Mouse (Mus musculus): ENCODE measurements at regions not wholly inside any gene's neighbourhood (a gene's known extent, or its start where the extent isn't known, plus 50 kb on each side); places are given as distances from the start of the nearest gene placed in this dataset.

- Histone ChIP-seq H3K4me3 (ENCODE audit: low read length) (no peak overlapping the region), H3K9me3 (ENCODE audit: control insufficient read depth, low read length) (peaks cover 5% of the 10 kb centered on the region; the same call in 1 of the 2 replicates), H3K9ac (ENCODE audit: low read length) (no peak overlapping the region), H3K36me3 (ENCODE audit: control insufficient read depth, insufficient read depth, low read length) (no peaks in the 10 kb centered on the region), H3K27ac (ENCODE audit: low read length) (no peak overlapping the region), H3K4me2 (ENCODE audit: low read depth, low read length) (no peak overlapping the region), H3K4me1 (replicated peaks; ENCODE audit: control insufficient read depth, insufficient read depth, low read length) (no peaks in the 10 kb centered on the region), H3K27me3 (ENCODE audit: control insufficient read depth, insufficient read depth, low read depth, low read length) (no peaks in the 10 kb centered on the region)
- no peak for ATAC-seq (ENCODE audit: low read depth)
- 86% methylated on average over 3 of the region's 3 CpGs for WGBS
These were observed 150.0 kb downstream of the Csl start for GRCm38 (mm10) chr10:99609420-99609819.

- no peak overlapping the region for H3K4me3 ChIP-seq (ENCODE audit: low read length)
- no peak for ATAC-seq (ENCODE audit: low read depth)
These were observed 148.6 kb downstream of the Csl start for GRCm38 (mm10) chr10:99610890-99611289.

GRCm38 (mm10) chr10:99614392-99615249 is 144.8 kb downstream of the Csl start:
- ATAC-seq (ENCODE audit: low read depth) = no peak
- no peak overlapping the region for H3K4me3 ChIP-seq (ENCODE audit: low read length)
- no peak overlapping the region for H3K4me2 ChIP-seq (ENCODE audit: low read depth, low read length)
- no peaks in the 10 kb centered on the region for H3K27me3 ChIP-seq (ENCODE audit: control insufficient read depth, insufficient read depth, low read depth, low read length)
- 38% methylated on average over 7 of the region's 7 CpGs for WGBS
- peaks cover 5% of the 10 kb centered on the region; the same call in 1 of the 2 replicates for H3K9me3 ChIP-seq (ENCODE audit: control insufficient read depth, low read length)
- no peak overlapping the region for H3K9ac ChIP-seq (ENCODE audit: low read length)
- H3K27ac ChIP-seq (ENCODE audit: low read length) = no peak overlapping the region
- no peaks in the 10 kb centered on the region for H3K4me1 ChIP-seq (replicated peaks; ENCODE audit: control insufficient read depth, insufficient read depth, low read length)
- no peaks in the 10 kb centered on the region for H3K36me3 ChIP-seq (ENCODE audit: control insufficient read depth, insufficient read depth, low read length)

More at GRCm38 (mm10) chr10:99610890-99611289, 148.6 kb downstream of the Csl start:
- peaks cover 5% of the 10 kb centered on the region; the same call in 1 of the 2 replicates for H3K9me3 ChIP-seq (ENCODE audit: control insufficient read depth, low read length)
- no peak overlapping the region for H3K9ac ChIP-seq (ENCODE audit: low read length)
- no peak overlapping the region for H3K27ac ChIP-seq (ENCODE audit: low read length)
- no peaks in the 10 kb centered on the region for H3K36me3 ChIP-seq (ENCODE audit: control insufficient read depth, insufficient read depth, low read length)
- no peaks in the 10 kb centered on the region for H3K4me1 ChIP-seq (replicated peaks; ENCODE audit: control insufficient read depth, insufficient read depth, low read length)
- H3K27me3 ChIP-seq (ENCODE audit: control insufficient read depth, insufficient read depth, low read depth, low read length) = no peaks in the 10 kb centered on the region
- 82% methylated on average over 4 of the region's 4 CpGs for whole genome bisulfite sequencing
- H3K4me2 ChIP-seq (ENCODE audit: low read depth, low read length) = no peak overlapping the region

- Histone ChIP-seq H3K9ac (ENCODE audit: low read length) (no peak overlapping the region), H3K27me3 (ENCODE audit: control insufficient read depth, insufficient read depth, low read depth, low read length) (no peaks in the 10 kb centered on the region), H3K9me3 (ENCODE audit: control insufficient read depth, low read length) (peaks cover 5% of the 10 kb centered on the region; the same call in 1 of the 2 replicates), H3K27ac (ENCODE audit: low read length) (no peak overlapping the region), H3K4me1 (replicated peaks; ENCODE audit: control insufficient read depth, insufficient read depth, low read length) (no peaks in the 10 kb centered on the region), H3K4me3 (ENCODE audit: low read length) (no peak overlapping the region), H3K4me2 (ENCODE audit: low read depth, low read length) (no peak overlapping the region), H3K36me3 (ENCODE audit: control insufficient read depth, insufficient read depth, low read length) (no peaks in the 10 kb centered on the region)
- WGBS = 77% methylated on average over 8 of the region's 8 CpGs
- no peak for ATAC-seq (ENCODE audit: low read depth)
These were observed 144.1 kb downstream of the Csl start for GRCm38 (mm10) chr10:99615371-99615770.

GRCm38 (mm10) chr10:99615779-99616178 is 143.7 kb downstream of the Csl start:
- WGBS = 11% methylated on average over 6 of the region's 6 CpGs
- no peak overlapping the region for H3K4me2 ChIP-seq (ENCODE audit: low read depth, low read length)
- H3K9me3 ChIP-seq (ENCODE audit: control insufficient read depth, low read length) = peaks cover 5% of the 10 kb centered on the region; the same call in 1 of the 2 replicates
- H3K27me3 ChIP-seq (ENCODE audit: control insufficient read depth, insufficient read depth, low read depth, low read length) = no peaks in the 10 kb centered on the region
- ATAC-seq (ENCODE audit: low read depth) = peak; percentile 50; the same call in 1 of the 2 replicates
- H3K27ac ChIP-seq (ENCODE audit: low read length) = no peak overlapping the region
- no peaks in the 10 kb centered on the region for H3K36me3 ChIP-seq (ENCODE audit: control insufficient read depth, insufficient read depth, low read length)
- H3K4me1 ChIP-seq (replicated peaks; ENCODE audit: control insufficient read depth, insufficient read depth, low read length) = no peaks in the 10 kb centered on the region
- H3K9ac ChIP-seq (ENCODE audit: low read length) = no peak overlapping the region
- no peak overlapping the region for H3K4me3 ChIP-seq (ENCODE audit: low read length)

GRCm38 (mm10) chr10:99617623-99618022 is 141.8 kb downstream of the Csl start:
- ATAC-seq (ENCODE audit: low read depth) = no peak
- H3K27me3 ChIP-seq (ENCODE audit: control insufficient read depth, insufficient read depth, low read depth, low read length) = no peaks in the 10 kb centered on the region

GRCm38 (mm10) chr10:99619421-99620151 is 139.9 kb downstream of the Csl start:
- Histone ChIP-seq H3K9me3 (ENCODE audit: control insufficient read depth, low read length) (no peaks in the 10 kb centered on the region), H3K27me3 (ENCODE audit: control insufficient read depth, insufficient read depth, low read depth, low read length) (no peaks in the 10 kb centered on the region), H3K27ac (ENCODE audit: low read length) (no peak overlapping the region), H3K4me2 (ENCODE audit: low read depth, low read length) (peak overlapping the region; percentile 60), H3K36me3 (ENCODE audit: control insufficient read depth, insufficient read depth, low read length) (no peaks in the 10 kb centered on the region), H3K4me1 (replicated peaks; ENCODE audit: control insufficient read depth, insufficient read depth, low read length) (no peaks in the 10 kb centered on the region), H3K4me3 (ENCODE audit: low read length) (peak overlapping the region; percentile 35), H3K9ac (ENCODE audit: low read length) (no peak overlapping the region)
- peak; percentile 83 for ATAC-seq (ENCODE audit: low read depth)
- 43% methylated on average over 18 of the region's 18 CpGs for WGBS

More at GRCm38 (mm10) chr10:99617623-99618022, 141.8 kb downstream of the Csl start:
- Histone ChIP-seq H3K9ac (ENCODE audit: low read length) (no peak overlapping the region), H3K9me3 (ENCODE audit: control insufficient read depth, low read length) (peaks cover 5% of the 10 kb centered on the region; the same call in 1 of the 2 replicates), H3K36me3 (ENCODE audit: control insufficient read depth, insufficient read depth, low read length) (no peaks in the 10 kb centered on the region), H3K4me1 (replicated peaks; ENCODE audit: control insufficient read depth, insufficient read depth, low read length) (no peaks in the 10 kb centered on the region), H3K27ac (ENCODE audit: low read length) (no peak overlapping the region), H3K4me3 (ENCODE audit: low read length) (no peak overlapping the region), H3K4me2 (ENCODE audit: low read depth, low read length) (no peak overlapping the region)
- WGBS = 76% methylated on average over 3 of the region's 3 CpGs

- H3K27ac ChIP-seq (ENCODE audit: low read length) = no peak overlapping the region
- H3K9ac ChIP-seq (ENCODE audit: low read length) = no peak overlapping the region
- 77% methylated on average over 7 of the region's 7 CpGs for WGBS
- H3K36me3 ChIP-seq (ENCODE audit: control insufficient read depth, insufficient read depth, low read length) = no peaks in the 10 kb centered on the region
- no peaks in the 10 kb centered on the region for H3K9me3 ChIP-seq (ENCODE audit: control insufficient read depth, low read length)
- no peak for ATAC-seq (ENCODE audit: low read depth)
- no peak overlapping the region for H3K4me2 ChIP-seq (ENCODE audit: low read depth, low read length)
- no peak overlapping the region for H3K4me3 ChIP-seq (ENCODE audit: low read length)
- no peaks in the 10 kb centered on the region for H3K4me1 ChIP-seq (replicated peaks; ENCODE audit: control insufficient read depth, insufficient read depth, low read length)
- no peaks in the 10 kb centered on the region for H3K27me3 ChIP-seq (ENCODE audit: control insufficient read depth, insufficient read depth, low read depth, low read length)
These were observed 139.0 kb downstream of the Csl start for GRCm38 (mm10) chr10:99620489-99620888.

- Histone ChIP-seq H3K27me3 (ENCODE audit: control insufficient read depth, insufficient read depth, low read depth, low read length) (no peaks in the 10 kb centered on the region), H3K4me3 (ENCODE audit: low read length) (no peak overlapping the region), H3K9me3 (ENCODE audit: control insufficient read depth, low read length) (no peaks in the 10 kb centered on the region), H3K36me3 (ENCODE audit: control insufficient read depth, insufficient read depth, low read length) (no peaks in the 10 kb centered on the region), H3K27ac (ENCODE audit: low read length) (peak overlapping the region; percentile 57), H3K9ac (ENCODE audit: low read length) (no peak overlapping the region), H3K4me2 (ENCODE audit: low read depth, low read length) (no peak overlapping the region), H3K4me1 (replicated peaks; ENCODE audit: control insufficient read depth, insufficient read depth, low read length) (0 out of 2 replicates have a peak, but pooled peaks cover 2% of the 10 kb centered on the region)
- peak; percentile 49; the same call in 1 of the 2 replicates for ATAC-seq (ENCODE audit: low read depth)
- 46% methylated on average over 6 of the region's 6 CpGs for WGBS
These were observed 132.1 kb downstream of the Csl start for GRCm38 (mm10) chr10:99627355-99627754.

Data from lung, embryonic 16.5 days (tissue).